Mouse (Mus musculus): ENCODE measurements around the gene Smg7.

Smg7 gene

DNA sequence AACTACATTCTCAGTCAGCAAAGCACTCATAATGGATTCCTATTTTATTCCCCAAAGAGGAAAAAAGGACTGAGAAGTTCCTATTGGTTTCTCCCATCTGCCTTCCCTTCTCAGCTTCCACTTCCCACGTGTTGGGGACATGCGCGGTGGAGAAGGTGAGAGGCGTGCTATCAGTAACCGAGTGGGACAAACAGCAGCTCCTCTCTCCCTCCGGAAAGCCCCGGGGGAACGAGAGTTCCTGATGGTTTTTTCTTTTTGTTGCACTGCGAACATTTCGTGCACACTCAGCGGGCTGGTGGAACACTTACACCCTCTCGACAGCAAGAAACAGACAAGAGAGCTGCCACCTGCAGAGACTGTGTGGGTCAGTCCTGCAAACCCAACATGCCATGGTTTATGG lies 63.6 kb downstream of the Smg7 start:
- no peak for DNase-seq

DNA sequence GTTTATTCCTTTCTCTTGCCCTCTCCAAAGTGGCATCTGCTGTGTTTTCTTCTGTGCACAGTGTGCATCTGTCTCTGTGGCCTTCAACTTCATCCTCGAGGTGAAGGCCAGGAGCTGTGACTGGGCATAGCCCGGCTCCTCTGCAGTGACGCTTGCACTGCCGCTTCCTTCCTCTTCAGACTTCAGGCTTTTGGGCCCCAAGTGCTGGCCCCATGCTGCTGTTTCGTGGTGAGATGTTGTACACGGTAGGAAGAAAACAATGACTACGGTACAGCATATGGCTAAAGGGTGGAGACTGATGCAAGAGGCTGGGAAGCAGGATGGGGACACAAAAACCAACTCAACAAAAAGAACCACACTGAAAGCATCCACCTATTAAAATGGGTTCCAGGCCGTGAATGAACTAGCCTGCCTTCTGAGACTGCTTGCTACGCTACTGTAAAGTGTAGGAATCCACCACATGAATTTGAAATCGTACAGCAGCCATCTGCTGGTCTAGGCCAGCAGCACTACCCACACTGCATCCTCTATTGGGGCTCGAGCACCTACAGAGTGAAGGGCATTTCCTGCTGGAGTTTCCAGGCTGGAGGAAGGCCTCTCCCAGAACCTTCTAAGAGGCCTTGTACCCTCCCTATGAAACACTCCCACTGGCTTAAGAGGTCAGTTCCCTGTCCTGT lies 64.3 kb downstream of the Smg7 start:
- DNase-seq, result no peak

DNA sequence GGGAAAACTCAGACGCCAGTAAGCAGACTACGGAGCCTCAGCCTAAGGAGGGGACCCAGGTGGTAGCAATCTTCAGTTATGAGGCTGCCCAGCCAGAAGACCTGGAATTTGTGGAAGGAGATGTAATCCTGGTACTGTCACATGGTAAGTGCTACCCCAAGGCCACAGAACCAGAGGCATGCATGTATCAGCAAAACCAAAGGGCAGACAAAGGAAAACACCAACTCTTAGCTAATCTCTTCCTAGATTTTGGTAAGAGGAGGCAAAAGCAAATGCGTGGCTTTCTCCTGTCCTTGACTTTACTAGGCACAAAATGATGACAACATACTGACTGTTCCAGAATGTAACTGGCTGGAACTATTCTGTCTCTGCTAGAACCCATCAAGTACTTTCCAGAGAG lies 67.4 kb downstream of the Smg7 start:
- no peak for DNase-seq

DNA sequence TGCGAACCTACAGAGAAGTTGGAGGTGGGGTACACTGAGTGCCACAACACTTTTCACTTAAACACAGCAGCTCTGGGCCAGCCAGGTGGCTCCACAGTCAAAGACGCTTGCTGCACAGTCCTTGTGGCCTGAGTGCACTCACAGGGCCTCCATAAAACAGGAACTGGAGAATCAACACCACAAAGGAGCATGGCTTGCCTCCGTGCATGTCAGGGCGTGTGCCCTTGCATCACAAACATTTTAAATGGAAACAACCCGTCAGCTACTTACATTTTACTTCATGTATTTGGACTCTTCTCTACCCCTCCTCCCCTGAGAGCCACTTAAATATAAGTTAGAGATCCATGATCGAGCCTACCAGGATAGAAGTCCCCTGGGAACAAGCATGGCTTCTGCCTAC lies 70.1 kb downstream of the Smg7 start:
- no peak for DNase-seq

DNA sequence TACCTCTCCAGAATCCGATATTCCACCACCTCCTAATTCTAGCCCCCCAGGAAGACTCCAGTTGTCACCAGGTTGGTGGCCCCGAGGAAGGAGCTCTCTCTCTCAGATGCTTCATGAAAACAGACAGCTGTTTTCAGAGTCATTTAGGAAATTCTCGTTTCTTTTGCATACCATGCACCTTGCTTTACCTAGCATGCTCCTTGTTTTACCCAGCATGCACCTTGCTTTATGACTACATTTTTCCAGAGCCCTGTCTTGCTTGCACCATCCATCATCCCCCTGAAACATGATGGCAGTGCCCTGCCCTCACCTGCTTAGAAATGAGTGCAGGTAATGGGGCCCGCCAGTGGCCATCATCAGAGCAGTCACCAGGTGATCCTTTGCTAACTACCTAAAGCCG lies 70.8 kb downstream of the Smg7 start:
- DNase-seq, result no peak

DNA sequence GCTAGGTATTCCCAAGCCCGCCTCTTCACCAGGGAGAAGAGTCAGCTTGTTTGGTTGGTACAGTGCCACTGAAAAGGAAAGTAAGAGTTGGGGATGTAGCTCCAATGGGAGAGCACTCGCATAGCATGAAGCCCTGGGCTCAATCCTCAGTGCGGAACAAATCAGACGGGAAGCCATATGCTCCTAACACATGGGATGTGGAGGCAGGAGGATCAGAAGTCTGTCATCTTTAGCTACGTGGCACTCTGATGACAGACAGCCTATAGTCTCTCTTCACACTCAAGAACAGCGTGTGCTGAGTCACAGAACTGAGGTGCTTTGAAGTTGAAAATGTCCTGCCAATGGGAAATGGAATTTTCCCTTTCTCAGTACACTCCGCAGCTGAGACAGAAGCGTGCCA lies 71.4 kb downstream of the Smg7 start:
- no peak for DNase-seq

DNA sequence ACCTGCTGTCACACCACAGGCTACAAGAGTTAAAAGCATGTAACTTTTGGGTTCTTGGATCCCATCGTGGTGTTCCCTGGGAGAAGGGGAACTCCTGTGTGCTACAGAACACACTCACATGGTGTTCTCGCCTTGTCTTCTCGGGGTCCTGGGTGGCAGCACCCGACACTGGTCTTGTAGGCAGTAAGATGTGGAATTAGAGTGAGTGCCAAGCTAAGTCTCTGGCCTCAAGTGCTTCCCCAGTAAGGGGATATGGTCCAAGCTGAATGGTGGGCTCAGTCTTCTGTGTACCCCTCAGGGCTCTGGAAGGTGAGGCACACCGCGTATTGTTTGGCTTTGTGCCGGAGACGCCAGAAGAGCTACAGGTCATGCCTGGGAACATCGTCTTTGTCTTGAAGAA lies 72.4 kb downstream of the Smg7 start:
- DNase-seq, result no peak

DNA sequence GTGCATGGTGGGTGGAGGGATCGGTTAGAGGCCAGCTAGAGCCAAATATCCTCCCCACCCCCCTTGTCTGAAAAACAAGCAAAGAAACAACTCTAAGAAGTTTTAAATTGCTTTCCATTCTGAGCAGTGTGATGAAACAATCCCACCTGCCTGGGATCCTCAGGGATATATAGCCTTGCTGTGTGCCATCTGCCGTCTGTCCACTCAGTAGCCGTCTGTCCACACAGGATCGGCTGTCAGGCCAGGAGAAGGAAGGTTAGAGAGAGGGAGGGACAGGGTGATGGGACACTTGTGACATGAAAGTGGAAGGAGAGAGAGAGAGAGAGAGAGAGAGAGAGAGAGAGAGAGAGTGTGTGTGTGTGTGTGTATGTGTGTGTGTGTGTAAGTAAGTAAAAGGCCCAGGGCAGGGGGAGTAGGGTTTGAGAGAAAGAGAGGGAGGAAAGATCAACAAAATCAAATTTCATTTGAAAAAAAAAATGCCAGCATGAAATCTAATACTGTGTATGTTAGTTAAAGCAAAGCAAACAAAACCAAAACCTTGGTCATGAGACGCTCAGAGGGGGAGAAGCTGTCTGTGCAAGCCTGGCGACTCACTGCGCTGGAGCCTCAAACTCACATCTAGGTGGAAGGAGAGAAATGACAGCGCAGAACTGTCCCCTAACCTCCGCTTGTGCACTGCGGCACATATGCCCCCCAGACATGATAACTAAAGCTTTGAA lies 73.7 kb downstream of the Smg7 start:
- no peak for DNase-seq

DNA sequence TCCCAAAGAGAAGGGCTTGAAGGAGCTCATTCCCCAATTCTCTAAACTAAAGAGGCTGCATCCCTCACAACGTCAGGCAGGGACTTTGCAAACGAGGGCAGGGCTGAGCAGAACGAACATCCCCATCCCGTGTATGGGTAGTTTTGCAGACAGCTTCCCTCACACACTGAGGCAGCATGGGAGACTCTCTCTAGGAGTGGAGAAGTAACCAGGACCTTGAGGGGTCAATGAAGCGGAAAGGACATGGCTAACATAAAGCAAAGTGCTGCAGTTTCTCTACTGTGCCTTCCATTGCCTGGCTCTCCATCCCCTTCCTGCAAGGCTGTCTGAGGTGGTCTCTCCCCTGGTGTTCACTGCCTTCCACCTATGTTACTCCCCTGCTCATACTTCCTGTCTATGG lies 74.3 kb downstream of the Smg7 start:
- no peak for DNase-seq

DNA sequence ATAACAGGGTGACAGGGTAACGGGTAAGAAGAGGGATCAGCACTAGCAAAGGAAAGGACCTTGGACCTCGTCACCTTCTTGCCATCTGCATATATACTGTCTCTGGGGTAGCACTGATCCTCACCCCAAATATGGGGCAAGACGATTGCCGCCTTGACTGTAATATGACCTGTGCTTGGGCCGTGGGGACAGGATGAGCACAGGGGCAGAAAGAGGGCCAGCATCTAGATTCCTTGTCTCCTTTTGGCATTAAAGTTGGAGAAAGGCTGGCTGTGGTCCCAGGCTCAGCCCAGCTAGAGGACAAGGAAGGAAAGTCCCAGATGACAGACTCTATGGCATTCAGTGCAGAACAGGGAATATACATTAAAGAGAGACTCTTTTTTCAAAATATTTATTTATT lies 76.0 kb downstream of the Smg7 start:
- DNase-seq, result no peak

DNA sequence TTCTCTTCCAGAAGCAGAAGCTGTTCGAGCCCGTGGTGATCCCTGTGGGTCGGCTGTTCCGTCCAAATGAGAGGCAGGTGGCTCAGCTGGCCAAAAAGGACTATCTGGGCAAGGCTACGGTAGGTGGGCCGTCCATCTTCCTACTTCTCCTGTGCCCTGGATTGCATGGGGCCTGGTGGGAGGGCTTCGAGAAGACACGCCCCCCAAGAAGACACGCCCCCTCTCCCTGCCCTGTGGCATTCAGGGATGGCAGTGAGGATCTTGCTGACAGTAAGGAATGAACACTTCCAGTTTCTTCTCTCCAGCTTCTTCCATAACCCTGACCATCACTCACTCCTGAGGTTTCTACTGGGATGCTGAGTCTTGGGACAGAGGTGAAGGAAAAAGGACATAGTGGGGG lies 78.2 kb downstream of the Smg7 start:
- no peak for DNase-seq

DNA sequence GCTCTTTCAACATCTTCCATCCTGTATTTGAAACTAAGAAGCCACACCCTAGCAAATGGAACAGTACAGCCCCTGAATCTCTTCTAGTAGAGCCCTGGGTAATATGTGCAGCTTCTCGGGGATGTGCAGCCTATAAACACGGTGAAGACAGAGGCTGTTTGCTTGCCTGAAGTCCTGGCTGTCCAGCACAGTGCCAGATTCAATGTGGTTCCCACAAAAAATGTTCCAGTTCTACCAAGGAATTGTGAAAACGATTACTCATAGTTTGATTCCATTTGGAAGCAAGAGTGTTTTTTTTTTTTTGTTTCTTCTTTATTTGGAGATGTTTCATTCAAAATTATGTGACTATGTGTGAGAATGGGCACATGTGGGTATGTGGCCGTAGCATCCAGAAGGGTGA lies 80.7 kb downstream of the Smg7 start:
- DNase-seq, result no peak

DNA sequence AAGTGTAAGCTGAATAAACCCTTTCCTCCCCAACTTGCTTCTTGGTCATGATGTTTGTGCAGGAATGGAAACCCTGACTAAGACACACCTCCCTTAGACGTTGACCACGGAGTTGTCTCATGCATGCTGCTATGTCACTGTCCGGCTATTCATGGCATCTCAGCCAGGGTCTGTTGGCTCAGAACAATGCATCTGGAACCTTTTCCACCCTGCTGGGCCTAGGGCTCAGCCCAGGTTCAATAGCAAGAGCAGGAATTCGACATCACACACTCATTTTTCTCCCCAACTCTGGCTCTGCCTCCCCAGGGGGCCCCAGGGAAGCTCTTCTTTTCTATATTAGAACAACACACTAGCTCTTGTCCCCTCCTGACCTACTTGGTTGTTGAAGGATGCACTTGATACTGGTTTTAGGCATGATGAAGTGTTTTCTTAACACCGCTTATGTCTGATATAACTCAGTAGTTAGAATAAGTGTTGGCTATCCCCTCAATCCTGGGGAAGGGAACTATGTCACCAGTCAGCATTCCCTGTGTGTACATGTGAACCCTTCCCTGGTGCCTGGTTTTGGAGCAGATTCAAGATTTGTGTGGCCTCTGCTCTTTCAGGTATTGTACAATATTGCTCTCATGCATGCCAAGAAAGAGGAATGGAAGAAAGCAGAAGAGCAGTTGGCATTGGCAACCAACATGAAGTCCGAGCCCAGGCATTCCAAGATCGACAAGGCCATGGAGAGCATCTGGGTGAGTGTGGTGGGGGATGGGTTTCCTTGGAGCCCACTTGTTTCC lies 81.3 kb downstream of the Smg7 start:
- DNase-seq, result no peak

DNA sequence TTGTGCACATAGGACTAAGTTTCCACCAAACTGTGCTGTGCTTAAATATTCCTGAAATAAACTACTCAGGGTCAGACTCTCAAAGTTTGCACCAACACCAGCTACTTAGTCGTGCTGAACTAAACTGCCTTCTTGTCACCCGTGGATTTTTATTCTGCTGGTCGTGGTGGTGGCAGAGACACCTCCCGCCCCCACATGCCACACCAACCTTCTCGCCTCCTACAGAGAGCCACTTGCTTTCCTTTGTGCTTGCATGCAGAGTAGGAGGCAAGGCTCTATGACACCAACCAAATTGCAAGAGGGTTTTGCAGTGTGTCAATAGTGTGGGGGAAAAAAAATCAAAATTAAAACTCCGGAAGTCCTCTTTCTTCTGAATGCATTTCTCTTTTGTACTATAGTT lies 82.9 kb downstream of the Smg7 start:
- DNase-seq, result no peak

DNA sequence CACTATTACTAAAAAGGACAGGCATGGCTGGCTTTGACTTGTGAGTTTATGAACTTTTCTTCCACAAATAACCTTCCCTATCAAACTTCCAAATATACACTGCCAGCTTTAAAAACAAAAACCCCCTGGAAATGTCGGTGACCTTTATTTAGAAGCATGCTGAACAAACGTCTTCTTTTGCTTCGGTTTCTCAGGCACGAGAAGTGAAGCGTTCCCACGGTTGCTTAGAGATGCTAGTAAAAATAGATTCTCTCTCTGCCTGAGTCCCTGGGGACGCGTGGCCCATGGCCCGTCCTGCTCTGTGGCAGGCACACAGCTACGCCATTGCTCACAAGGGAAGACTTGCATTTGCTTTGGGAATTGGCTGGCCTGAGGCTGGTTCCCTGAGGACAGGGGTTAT lies 84.7 kb downstream of the Smg7 start:
- peak; percentile 56 for DNase-seq

DNA sequence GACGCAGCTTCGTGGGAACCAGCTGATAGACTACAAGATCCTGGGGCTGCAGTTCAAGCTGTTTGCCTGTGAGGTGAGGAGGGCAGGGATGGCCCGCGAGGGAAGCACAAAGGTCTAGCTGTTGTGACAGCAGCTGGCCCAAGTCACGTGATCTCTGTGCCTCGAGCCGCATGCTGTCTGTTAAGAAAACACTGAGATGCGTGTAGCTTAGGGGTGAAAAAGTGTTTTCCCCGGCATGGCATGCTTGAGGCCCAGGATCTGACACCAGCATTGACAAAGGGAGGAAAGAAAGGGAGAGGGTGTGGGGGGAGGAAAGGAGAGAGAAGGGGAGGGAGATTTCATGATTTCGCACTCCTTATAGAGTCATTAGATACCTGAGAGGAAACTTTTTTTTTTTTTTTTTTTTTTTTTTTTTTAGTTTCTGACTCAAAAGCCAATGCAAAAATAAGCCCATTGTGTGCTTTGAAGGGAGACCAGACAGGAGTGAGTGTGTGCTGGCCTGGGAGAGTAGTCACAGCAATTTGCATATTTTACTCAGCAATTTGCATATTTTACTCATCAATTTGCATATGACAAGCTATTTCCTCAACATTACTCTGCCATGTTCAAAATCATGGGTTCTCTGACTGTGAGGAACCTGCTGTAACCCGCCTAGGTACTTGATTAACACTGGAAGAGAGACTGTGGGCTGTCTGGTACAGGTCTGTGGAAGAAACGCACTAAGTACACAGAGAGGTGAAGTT lies 85.2 kb downstream of the Smg7 start:
- no peak for DNase-seq

DNA sequence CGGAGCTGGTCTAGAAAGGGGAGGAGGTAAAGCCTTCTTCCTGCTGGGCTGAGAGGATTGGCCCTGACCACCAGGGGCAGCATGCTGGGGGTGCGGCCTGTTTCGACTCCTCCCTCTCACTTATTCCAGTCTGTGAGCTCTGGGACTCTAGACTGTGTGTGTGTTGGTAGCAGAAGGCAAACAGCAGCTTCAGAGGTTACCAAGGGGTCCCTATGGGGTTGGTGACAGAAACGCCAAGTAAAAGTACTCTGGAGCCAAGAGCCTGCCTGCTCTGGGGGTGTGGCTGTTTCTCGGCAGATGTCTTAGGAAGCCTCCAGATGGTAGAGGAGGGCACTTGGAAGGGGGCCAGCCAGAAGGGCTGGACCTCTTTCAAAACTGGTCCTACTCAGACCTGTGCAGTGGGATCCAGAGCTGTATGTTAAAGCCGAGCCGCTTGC lies 87.2 kb downstream of the Smg7 start:
- no peak for DNase-seq

DNA sequence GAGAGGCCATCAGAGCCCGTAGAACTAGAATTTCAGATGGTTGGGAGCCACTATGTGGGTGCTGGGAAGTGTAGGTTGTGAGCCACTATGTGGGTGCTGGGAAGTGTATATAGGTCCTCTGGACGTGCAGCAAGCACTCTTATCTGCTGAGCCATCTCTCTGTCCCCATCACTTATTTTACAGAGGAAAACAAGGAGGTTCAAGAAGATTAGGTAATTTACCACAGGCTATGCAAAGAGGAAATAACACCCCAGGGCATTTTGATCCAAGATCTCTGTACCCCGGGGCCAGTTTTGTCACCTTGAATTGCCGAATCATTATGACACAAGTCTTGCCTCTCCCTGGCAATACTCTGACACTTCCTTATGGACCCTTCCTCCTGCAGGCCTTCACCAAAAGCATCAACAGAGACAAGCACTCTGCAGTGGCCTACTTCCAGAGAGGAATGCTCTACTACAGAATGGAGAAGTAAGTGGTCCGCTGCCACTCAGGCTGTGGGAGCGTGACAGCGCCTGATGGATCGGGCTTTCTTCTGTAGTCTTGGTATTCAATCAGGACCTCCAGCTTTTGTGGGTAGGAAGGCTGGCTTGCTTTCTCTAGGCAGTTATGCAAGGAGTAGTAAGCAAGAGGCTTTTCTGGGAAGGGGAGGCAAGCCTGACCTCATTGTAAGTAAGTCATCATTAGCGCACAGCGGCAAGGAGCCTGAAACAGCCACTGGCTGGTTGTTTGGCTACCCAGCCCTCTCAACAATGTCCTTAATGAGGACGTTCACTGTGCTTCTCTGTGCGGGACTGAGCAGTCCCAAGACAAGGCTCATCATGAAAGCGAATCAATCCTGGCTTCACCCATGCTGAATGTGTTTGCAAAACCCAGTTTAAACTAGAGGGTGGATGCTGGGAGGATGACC lies 91.7 kb downstream of the Smg7 start:
- no peak for DNase-seq

DNA sequence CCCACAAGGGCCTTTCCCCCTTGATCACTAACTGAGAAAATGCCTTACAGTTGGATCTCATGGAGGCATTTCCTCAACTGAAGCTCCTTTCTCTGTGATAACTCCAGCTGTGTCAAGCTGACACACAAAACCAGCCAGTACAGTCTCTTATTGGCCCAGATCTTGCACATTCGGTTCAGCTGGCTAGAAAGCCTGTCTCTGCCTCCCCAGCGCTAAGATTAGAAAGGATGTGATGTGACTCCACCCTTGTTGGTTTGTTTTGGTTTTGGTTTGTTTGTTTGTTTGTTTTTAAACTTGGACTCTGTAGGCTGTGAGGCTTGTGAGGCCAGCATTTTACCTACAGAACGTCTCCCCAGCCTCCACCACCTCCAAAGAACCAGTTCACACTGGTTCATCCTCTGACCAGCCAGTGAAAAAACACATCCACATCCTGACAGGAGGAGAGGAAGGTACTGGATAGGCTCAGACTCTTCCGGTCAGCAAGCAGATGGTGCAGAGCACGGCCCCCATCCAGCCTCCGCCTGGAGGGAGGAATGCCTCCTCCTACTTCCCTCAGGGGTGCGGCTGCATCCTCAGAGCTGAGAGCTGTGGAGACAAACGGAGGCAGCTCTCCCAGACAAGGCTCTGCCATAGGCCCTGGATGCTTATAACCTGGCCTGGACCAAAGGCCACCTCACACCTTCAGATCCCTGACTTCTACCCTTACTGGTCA lies 92.7 kb downstream of the Smg7 start:
- no peak for DNase-seq

DNA sequence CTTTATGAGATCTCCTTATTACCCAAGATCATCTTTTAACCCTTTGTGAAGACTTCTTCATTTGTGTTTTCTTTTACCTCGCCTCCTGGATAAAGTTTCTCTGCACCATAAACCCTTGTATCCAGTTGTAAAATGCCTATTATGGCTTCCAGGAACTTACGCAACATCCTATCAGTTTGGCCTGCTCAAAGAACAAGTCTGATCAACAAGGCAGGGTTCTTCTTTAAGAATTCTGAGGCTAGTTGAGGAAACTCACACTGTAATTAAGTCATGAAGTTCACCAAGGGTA lies 94.1 kb downstream of the Smg7 start:
- no peak for DNase-seq

DNA sequence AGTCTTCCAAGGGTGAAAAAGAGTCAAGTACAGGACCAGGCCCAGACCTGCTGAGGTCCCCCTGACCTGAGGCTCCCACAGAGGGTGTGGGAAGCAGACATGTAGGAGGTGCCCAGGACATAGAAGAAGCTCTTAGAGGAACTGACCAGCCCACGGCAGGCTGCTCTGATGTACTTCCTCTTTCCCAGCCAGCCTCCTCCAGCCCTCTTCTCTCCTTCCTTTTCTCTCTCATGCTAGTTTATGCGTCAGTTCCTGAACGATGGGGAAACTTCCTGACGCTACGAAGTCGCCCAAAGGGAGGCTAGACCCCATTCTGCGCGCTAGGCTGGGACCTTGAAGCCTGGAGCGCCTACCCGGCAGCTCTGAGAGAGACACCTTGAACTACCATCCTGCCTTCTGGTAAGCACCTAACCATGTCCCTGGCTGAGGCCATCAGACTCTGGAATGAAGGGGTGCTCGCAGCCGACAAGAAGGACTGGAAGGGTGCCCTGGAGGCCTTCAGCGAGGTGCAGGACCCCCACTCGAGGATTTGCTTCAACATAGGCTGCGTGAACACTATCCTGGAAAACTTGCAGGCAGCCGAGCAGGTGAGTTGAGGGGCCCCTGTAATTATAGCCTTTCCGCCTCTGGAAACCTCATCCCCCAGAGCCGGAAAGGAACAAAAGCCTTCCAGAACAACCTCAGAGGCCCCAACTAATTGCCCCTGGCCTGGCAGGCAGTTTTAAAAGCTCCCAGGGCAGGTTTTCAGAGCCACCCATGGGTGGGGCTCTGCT lies 94.6 kb downstream of the Smg7 start:
- no peak for DNase-seq

Measured in kidney, adult 9 months (tissue).